Mouse (Mus musculus) testis, adult 2 months (tissue): Measurements from ENCODE around the gene Ell.

Source experiments
- CTCF ChIP-seq: fragments of 200-500 bp; IDR thresholded peaks from 2 replicates; pipeline ENCODE4 v1.5.1; 2012; ENCODE audit warnings: low read depth, mild to moderate bottlenecking, inconsistent platforms, low read length, moderate library complexity; ENCODE audit not compliant: control insufficient read depth, insufficient read depth, insufficient replicate concordance
- POLR2A ChIP-seq: fragments of 200-500 bp; IDR thresholded peaks from 2 replicates; pipeline ENCODE4 v1.6.1; 2012; ENCODE audit warnings: low read depth, mild to moderate bottlenecking, inconsistent platforms, low read length, moderate library complexity; ENCODE audit not compliant: control insufficient read depth

DNA sequence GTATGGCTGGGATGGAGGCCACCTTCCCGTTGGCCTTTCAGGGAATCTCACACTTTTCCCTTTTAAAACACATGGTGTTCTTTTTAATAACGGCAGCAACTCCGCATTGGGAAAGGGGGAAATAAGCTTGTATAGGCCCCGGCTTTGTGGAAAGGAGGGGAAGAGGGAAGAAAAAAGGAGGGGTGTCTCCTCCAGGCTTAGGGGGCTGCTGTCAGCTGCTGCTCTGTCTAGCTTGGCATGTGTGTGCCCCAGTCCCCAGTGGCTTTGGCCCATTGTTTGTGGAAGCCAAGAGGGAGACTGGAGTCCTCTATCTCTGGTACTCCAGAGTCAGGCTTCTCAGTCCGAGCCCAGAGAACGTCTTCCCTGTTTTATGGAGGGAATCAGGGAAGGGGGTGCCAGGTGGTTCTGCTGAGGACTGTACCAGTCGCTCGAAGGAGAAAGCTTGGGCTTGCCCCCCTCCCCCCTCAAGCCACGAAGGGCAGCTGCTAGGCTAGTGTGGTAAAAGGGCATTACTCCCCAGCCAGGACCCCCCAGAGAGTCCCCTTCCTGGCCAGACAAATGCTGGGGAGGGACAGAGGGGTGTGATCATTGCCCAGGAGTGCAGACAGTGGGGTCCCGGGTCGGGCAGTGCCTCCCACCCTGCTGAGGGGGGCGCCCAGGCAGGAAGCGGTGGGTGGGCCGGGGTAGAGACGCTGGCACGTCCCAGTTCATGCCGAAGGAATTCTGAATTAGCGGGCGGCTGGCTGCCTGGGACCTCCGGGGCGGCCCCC, 44.1 kb upstream of the Ell start:
- TF ChIP-seq POLR2A (no peak), CTCF (no peak)
